Mouse (Mus musculus): ENCODE measurements around the gene Gm11627.
"Not testable (repeated sequence)": the region's sequence is repeated elsewhere in the genome, so short reads cannot be mapped to it uniquely, and the experiment has no call there.

The Gm11627 gene

DNA sequence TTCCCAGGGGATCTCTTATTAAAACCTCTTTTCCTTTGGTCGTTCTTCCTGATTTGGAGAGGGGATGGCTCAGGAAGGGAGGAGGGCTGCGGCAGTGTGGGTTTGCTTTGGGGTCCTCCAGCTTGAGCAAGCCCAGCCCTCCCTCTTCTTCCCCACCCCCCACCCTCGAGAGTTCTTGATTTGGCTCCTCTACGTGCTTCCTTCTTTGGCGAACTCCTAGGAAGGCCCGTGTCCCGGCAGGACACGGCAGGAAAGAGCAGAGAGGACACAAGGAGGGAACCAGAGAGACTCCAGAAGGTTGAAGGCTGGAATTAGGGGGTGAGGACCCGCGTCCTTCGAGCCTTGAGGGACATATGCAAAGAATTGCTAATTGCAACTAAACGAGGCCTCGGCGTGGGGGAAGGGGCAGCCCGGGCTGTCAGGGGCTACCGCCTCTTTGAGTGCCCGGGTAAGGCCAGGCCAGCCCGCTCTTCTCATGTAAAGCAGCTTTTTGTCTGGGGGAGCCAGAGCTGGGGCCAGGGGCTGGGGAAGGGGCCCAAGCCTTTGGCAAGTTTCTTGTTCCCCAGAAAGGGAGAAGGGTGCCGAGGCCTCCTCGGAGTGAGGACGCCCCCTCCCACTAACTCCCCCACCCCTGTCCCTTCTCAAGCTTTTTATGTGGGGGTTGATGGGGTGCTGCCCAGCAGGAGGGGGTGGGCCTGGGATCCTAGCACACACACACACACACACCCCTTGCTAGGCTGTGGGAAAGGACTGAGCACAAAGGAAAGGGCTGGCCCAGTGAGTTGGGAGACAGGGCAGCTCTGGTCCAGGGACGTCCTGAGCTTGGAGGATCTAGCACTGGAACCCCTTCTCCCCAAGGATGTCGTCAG is at the start of gene Gm11627:
TSS of gene Gm11627 (minus strand) at position 297 of the 869 bp plus-strand sequence.
- DNase-seq (ENCODE audit: low spot score): no peak

DNA sequence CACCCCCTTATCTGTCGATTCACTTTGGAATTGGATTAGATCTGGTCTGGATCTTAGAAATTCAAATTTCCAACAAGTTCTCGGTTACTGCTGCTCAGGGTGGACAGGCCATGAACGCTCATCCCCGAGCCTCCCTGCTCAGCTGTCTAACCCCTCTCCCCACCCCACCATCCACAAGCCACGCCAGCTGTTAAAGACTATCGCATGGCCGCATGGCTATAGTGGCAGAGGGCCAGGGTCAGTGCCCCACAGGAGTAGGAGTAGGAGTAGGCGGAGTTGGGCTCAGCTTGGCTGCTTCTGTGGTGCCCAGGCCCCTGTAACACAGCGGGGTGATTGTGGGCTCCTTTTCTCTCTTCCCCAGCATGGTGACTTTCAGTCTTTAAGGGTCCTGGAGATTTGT is 49.3 kb upstream of the Gm11627 start:
- no peak for DNase-seq (ENCODE audit: low spot score)

DNA sequence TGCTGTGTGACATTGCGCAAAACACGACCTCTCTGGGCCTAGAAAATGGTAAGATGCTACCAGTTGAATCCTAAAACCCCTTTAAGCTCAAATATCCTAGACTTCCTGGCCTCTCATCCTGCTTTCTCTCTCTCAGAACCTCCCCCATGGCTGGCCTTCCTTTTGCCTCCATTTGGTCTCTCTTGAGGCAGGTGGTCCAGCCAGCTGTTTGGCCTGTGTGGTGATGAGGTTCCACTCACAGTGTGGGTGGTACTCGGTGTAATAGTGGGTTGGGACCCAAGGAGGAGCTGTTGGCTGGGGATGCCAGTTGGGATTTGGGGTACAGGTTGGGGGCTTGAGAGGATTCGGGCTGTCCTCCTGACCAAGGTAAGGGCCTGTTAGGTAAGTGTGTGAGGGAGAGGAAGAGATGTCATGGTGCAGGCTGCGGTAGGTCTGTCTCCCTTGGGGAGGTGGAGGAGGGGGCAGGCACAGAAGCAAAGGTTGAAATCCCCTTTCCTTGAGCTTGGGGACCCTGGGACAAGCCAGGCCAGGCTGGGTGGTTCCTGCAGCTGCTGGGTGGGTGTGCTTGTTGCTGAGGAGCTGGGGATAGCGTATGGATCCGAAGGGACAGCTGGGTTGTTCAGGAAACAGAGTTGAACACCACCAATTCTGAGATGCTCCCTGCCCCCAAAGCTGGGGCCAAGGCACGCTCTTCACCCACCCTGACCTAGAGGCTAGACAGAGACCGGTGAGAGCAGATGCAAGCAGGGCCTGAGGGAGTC is 48.1 kb upstream of the Gm11627 start:
- DNase-seq (ENCODE audit: low spot score): no peak

- DNase-seq (ENCODE audit: low spot score): no peak
Observed at GRCm38 (mm10) chr11:102624888-102625407, 45.7 kb upstream of the Gm11627 start.

DNA sequence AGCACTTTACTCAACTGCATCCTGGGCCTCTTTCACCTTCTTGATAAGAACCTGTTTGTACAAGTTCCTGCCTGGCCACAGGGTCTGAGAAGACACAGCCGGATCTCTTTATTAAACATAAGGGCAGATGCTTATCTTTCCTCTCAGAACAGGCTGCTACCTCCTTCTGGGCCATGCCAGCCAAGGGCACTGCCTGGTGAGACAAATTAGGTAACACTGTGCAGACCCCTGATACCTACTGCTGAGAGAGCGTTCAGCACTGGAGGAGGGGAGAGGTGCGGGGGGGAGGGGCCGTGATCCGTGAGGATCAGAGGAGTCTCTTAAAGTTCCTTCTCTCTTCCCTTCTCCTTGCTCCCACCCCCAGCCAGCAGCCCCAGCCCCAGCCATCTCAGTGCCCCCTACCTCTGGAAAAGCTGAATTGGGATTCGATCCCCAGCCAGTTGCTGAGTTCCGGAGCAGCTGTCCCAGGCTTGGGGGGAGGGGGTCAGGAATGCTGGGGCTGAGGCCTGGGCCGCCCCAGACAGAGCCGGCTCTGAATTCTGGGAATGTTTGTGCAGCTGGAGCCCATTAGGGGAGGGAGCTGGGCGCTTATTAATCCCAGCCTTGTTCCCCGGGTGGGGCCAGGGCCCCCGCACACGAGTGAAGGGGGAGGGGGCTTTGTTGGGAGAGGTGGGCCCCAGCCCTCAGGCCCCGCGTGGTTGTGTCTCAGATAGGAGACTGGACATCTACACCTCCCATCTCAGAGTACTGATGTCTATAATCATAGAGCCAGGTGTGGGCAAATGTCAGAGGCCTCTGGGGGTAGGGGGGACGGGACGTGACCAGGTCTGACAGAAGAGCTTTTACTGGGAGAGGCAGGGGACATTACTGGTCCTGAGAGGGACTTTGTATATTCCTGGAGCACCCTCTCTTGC is 44.9 kb upstream of the Gm11627 start:
- no peak for DNase-seq (ENCODE audit: low spot score)

DNA sequence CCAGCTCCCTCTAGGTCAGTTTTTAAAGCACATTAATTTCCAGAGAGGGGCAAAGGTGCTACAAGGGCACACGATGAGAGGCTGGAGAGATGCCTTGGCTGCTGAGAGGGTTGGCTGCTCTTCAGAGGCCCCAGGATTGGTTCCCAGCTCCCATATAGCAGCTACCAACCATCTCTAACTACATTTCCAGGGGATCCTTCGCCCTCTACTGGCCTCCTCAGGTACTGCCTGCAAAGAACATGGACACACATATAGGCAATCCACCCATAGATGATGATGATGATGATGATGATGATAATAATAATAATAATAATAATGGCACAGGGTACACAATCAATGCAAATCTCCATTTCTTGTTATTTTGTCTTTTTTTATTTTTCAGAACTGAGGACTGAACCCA is 40.2 kb upstream of the Gm11627 start:
- DNase-seq (ENCODE audit: low spot score): no peak

GRCm38 (mm10) chr11:102611317-102611705 is 32.0 kb upstream of the Gm11627 start:
- no peak for DNase-seq (ENCODE audit: low spot score)

DNA sequence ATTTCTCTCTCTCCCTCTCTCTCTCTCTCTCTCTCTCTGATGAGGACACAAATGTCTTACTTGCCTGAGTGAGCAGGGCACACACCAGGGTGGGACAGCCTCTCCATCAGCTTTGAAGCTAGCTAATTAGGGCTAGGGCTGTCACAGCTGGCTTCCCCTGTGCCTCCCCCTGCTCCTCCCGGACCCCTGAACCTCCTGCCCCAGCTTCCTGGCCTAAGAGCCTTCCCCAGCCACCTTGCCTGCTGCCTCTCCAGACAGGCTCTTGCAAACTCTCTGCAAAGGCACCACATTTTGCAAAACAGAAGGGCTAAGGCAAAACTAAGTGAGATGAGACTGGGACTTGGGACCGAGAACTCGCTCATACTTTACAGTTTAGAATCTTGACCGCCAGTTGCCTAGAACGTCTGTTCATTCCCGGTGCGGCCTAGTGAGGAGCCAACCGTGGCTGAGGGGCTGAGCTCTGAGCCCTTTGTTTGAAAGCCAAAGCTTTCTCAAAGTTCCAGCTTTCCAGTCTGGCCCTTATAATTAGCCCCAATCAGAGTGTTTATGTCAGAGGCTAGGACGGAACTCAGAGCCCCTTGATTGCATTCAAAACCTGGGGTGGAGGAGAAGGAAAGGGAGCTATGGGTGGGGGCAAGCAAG is 31.5 kb upstream of the Gm11627 start:
- no peak for DNase-seq (ENCODE audit: low spot score)

DNA sequence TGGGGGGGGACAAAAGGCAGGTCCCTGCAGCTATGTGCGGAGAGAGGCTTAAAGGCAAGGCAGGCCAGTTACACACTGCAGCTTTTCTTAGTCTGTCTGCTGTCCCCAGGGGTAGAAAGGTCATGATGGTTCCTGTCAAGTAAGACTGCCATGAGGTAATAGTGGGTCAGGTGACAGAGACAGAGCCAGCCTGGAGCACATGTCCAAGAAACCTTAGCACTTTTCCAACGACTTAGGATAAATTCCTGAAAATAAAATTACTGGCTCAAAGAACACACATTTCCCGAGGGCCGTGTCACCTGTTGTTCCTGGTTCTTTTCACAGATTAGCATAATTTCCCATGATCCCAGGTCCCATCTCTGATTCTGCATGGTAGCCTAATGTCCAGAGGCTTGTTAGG is 31.0 kb upstream of the Gm11627 start:
- DNase-seq (ENCODE audit: low spot score): no peak

GRCm38 (mm10) chr11:102609483-102609882 is 30.2 kb upstream of the Gm11627 start:
- DNase-seq (ENCODE audit: low spot score): no peak

GRCm38 (mm10) chr11:102608691-102609090 is 29.4 kb upstream of the Gm11627 start:
- no peak for DNase-seq (ENCODE audit: low spot score)

DNA sequence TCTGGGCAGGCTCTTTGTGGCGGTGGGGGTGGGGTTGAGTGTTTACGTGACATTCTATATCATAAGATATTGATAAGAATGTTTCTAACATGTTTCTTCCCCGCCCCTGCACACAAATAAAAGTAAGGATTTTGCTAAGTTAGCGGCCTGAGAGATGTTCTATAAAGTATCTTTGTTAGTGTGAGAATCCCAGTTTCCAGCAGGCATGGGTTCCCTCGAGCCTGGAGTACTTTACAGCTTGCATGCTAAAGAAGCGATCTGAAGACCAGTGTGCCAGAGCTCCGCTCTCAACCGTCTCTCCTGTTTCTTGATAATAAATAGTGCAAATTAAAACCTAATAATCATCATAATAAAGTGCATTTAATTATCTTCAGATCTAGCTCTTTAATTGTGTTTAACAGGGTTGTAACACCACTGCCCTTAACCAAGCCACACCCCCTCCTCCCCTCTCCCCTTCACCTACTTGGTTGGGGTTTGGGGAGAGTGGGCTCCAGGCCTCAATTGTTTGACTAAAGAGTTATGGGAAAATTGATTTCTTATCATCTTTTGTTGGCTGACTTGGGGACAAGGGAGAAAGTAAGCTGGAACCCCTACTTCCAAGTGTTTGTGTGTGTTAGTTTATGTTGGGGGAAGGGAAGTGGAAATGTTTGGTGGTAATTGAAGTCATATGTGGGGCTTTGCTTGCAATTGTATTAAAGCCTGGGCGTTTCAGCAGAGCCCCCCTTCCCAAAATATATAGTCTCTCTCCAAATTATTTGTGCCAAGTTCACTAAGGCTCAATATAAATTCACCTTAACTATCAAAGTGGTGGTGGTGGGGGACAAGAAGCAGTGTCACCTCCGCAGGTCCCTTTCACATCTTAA is 28.7 kb upstream of the Gm11627 start:
- no peak for DNase-seq (ENCODE audit: low spot score)

- DNase-seq (ENCODE audit: low spot score): not testable (repeated sequence)
Observed at GRCm38 (mm10) chr11:102607201-102607600, 27.9 kb upstream of the Gm11627 start.

DNA sequence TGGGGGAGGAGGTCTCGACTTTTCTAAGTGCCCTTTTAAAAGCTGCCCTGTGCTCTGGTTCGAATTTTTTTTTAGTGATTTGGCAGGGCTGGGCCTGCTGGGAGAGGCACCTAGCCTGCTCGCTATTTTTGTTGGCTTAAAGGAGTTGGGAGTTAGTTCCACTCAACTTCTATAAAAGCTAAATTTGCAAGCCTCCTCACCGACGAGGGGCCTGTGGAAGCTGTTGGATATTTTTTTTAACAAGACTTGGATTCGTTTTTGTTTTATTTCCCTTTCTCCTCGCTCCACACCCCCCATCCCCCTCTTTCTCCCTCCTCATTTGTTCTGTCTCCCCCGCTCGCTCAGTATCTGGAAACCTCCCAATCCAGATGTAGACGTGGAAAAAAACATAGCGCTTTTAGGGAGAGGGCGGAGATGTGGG is 27.5 kb upstream of the Gm11627 start:
- DNase-seq (ENCODE audit: low spot score): no peak

GRCm38 (mm10) chr11:102605553-102606416 is 26.5 kb upstream of the Gm11627 start:
- DNase-seq (ENCODE audit: low spot score): no peak

- DNase-seq (ENCODE audit: low spot score): no peak
Observed at GRCm38 (mm10) chr11:102604777-102605552, 25.7 kb upstream of the Gm11627 start.

DNA sequence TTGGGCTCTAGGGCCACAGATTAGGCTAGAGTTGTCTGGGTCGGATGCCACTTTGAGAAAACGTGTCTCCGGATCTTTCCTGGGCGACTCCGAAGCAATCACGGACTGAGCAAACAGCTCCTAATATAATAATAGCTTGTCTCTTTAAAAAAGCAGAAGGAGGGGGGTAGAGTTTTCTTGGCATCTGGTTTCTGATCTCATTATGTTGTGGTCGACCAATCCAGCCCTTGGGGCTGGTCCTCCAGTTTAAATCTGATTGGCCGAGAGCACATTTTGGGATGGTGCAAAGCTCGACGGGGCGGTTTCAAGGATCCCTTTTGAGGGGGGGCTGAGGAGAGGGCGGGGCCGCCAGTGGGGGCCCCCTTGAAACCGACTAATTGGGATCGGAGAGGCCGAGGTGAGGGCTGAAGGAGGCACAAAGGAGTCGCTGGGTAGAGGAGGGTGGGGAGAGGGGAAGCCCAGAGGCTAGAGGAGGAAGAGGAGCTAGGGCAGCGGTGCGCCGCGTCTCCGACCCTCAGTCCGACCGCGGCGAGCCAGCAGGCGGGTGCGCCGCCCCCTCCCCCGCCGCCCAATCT is 24.8 kb upstream of the Gm11627 start, which contains the start of gene Fzd2:
TSS of gene Fzd2 (plus strand) at position 387 of the 575 bp plus-strand sequence.
- no peak for DNase-seq (ENCODE audit: low spot score)

- DNase-seq (ENCODE audit: low spot score): no peak
Observed at GRCm38 (mm10) chr11:102603496-102603850, 24.2 kb upstream of the Gm11627 start.

Data from c-Kit-positive CD71-positive TER-119-positive erythroid progenitor cells, embryonic 14.5 days (primary cell).